Comparison of ENCODE assay signal across 14 mouse cellular contexts in genomic region chr7:141218557-141219133, GRCm38 (mm10). TPM values are rescaled to one million over a fixed set of nuclear protein-coding genes. Genes with fewer than 3 reads are reported as not detected.
DNase-seq lines count a peak whose midpoint lies in the region; ATAC-seq lines count a peak whose summit lies in the region.
"Had no signal": no experiment of that assay in that cellular context is flagged by ENCODE, and none has a peak within 500 bp of the region (broad histone marks: within the 10 kb centered on the region; RNA-seq: fewer than 3 reads in every experiment).

No protein-coding gene starts in this region.

- H3K4me1 ChIP-seq in heart, embryonic 15.5 days (replicated peaks): peaks cover 50% of the 10 kb centered on the region
- peaks cover 32% of the 10 kb centered on the region for H3K4me1 ChIP-seq in heart, embryonic 11.5 days (ENCODE audit: control insufficient read depth, insufficient read depth, low read length)
- peaks cover 48% of the 10 kb centered on the region for H3K4me1 ChIP-seq in lung, embryonic 15.5 days
- H3K4me1 ChIP-seq in stomach, embryonic 15.5 days: peaks cover 69% of the 10 kb centered on the region

- no peak for DNase-seq in lung, postnatal 25 days (ENCODE audit: low spot score)
- DNase-seq in fat pad, adult 2 months (ENCODE audit: extremely low read depth, low read depth, low spot score): peak; percentile 78
- DNase-seq in frontal cortex, postnatal 10 days (ENCODE audit: low spot score in 2 of 2): no peak
- DNase-seq in ovary, adult 18-20 months (ENCODE audit: low spot score): no peak
- DNase-seq: adrenal gland, postnatal 25 days; lung, postnatal 14 days; right cerebral cortex, adult 18-20 months had no signal

- H3K9ac ChIP-seq in heart, embryonic 15.5 days: 0 out of 2 replicates have a peak overlapping the region, but pooled peaks have one; percentile 4
- no peak overlapping the region for H3K9ac ChIP-seq in heart, embryonic 11.5 days (ENCODE audit: low read depth, low read length)
- no peak overlapping the region for H3K9ac ChIP-seq in lung, embryonic 15.5 days
- no peak overlapping the region for H3K9ac ChIP-seq in stomach, embryonic 15.5 days
- H3K9ac ChIP-seq: neural tube, embryonic 15.5 days had no signal

- WGBS in heart, embryonic 15.5 days: 85% methylated on average over 5 of the region's 5 CpGs
- WGBS in heart, embryonic 11.5 days (ENCODE audit: insufficient replicate concordance): 86% methylated on average over 5 of the region's 5 CpGs
- 81% methylated on average over 5 of the region's 5 CpGs for WGBS in lung, embryonic 15.5 days
- WGBS in stomach, embryonic 15.5 days: 80% methylated on average over 5 of the region's 5 CpGs

- no peak overlapping the region for H3K4me2 ChIP-seq in heart, embryonic 15.5 days
- no peak overlapping the region for H3K4me2 ChIP-seq in heart, embryonic 11.5 days
- H3K4me2 ChIP-seq in lung, embryonic 15.5 days: 0 out of 2 replicates have a peak overlapping the region, but pooled peaks have one; percentile 97
- peak overlapping the region; percentile 19; the same call in 1 of the 2 replicates for H3K4me2 ChIP-seq in stomach, embryonic 15.5 days
- H3K4me2 ChIP-seq: neural tube, embryonic 15.5 days had no signal

- no peaks in the 10 kb centered on the region for H3K27me3 ChIP-seq in heart, embryonic 15.5 days
- H3K27me3 ChIP-seq in heart, embryonic 11.5 days (ENCODE audit: control insufficient read depth, insufficient read depth, low read length): no peaks in the 10 kb centered on the region
- H3K27me3 ChIP-seq in lung, embryonic 15.5 days: no peaks in the 10 kb centered on the region
- H3K27me3 ChIP-seq in stomach, embryonic 15.5 days (replicated peaks): no peaks in the 10 kb centered on the region
- H3K27me3 ChIP-seq: neural tube, embryonic 15.5 days had no signal

- no peak overlapping the region for H3K27ac ChIP-seq in heart, embryonic 15.5 days
- H3K27ac ChIP-seq in heart, embryonic 11.5 days (ENCODE audit: low read depth, low read length): no peak overlapping the region
- no peak overlapping the region for H3K27ac ChIP-seq in lung, embryonic 15.5 days
- peak overlapping the region; percentile 54 for H3K27ac ChIP-seq in stomach, embryonic 15.5 days
- H3K27ac ChIP-seq: hindbrain, postnatal 0 days; neural tube, embryonic 15.5 days had no signal

- H3K9me3 ChIP-seq in heart, embryonic 15.5 days (replicated peaks): no peaks in the 10 kb centered on the region
- H3K9me3 ChIP-seq in heart, embryonic 11.5 days (replicated peaks; ENCODE audit: control insufficient read depth, low read length): no peaks in the 10 kb centered on the region
- no peaks in the 10 kb centered on the region for H3K9me3 ChIP-seq in lung, embryonic 15.5 days
- no peaks in the 10 kb centered on the region for H3K9me3 ChIP-seq in stomach, embryonic 15.5 days
- H3K9me3 ChIP-seq: neural tube, embryonic 15.5 days had no signal

- ATAC-seq in heart, embryonic 15.5 days (replicated peaks; ENCODE audit: insufficient number of reproducible peaks, insufficient read depth, low FRiP score, low read depth): no peak
- ATAC-seq in heart, embryonic 11.5 days (replicated peaks; ENCODE audit: insufficient number of reproducible peaks, low FRiP score, low TSS enrichment): no peak
- no peak for ATAC-seq in lung, embryonic 15.5 days (ENCODE audit: borderline replicate concordance, extremely low read depth, low FRiP score, low TSS enrichment)
- no peak for ATAC-seq in stomach, embryonic 15.5 days (ENCODE audit: insufficient read depth, low FRiP score, low read depth)
- ATAC-seq: hindbrain, postnatal 0 days had no signal

- H3K4me3 ChIP-seq in heart, embryonic 15.5 days: no peak overlapping the region
- no peak overlapping the region for H3K4me3 ChIP-seq in heart, embryonic 11.5 days (ENCODE audit: low read depth, low read length)
- H3K4me3 ChIP-seq in lung, embryonic 15.5 days: no peak overlapping the region
- no peak overlapping the region for H3K4me3 ChIP-seq in stomach, embryonic 15.5 days (replicated peaks)
- H3K4me3 ChIP-seq: erythroblast, embryonic 14.5 days; neural tube, embryonic 15.5 days had no signal

- H3K36me3 ChIP-seq in heart, embryonic 15.5 days: no peaks in the 10 kb centered on the region
- no peaks in the 10 kb centered on the region for H3K36me3 ChIP-seq in heart, embryonic 11.5 days (ENCODE audit: control insufficient read depth, insufficient read depth, low read length)
- no peaks in the 10 kb centered on the region for H3K36me3 ChIP-seq in lung, embryonic 15.5 days
- no peaks in the 10 kb centered on the region for H3K36me3 ChIP-seq in stomach, embryonic 15.5 days

RNA-seq across cellular contexts. Expression of gene Rassf7, which starts 3.0 kb away (rescaled TPM):
- polyA plus RNA-seq in heart, embryonic 15.5 days (2015; fragmentation: Nextera tagmentation; extraction: Ambion mirVana): 11.4 and 18.4 TPM in 2 replicates
- 14.3 and 17.5 TPM in 2 replicates for polyA plus RNA-seq in heart, embryonic 11.5 days (2014; fragmentation: Nextera tagmentation; extraction: Ambion mirVana)
- polyA plus RNA-seq in lung, embryonic 15.5 days (2015; fragmentation: Nextera tagmentation; extraction: Ambion mirVana): 59.7 and 62.6 TPM in 2 replicates
- 67.7 and 73.3 TPM in 2 replicates for polyA plus RNA-seq in stomach, embryonic 15.5 days (2015; fragmentation: Nextera tagmentation; extraction: Ambion mirVana)

RNA-seq across cellular contexts. Expression of gene Lmntd2, which starts 4.8 kb away (rescaled TPM):
- 0.23 and 0.58 TPM in 2 replicates for polyA plus RNA-seq in heart, embryonic 15.5 days (2015; fragmentation: Nextera tagmentation; extraction: Ambion mirVana)
- polyA plus RNA-seq in heart, embryonic 11.5 days (2014; fragmentation: Nextera tagmentation; extraction: Ambion mirVana): 0.46 and 0.99 TPM in 2 replicates
- polyA plus RNA-seq in lung, embryonic 15.5 days (2015; fragmentation: Nextera tagmentation; extraction: Ambion mirVana): 1.1 and 1.3 TPM in 2 replicates
- 2.8 and 2.9 TPM in 2 replicates for polyA plus RNA-seq in stomach, embryonic 15.5 days (2015; fragmentation: Nextera tagmentation; extraction: Ambion mirVana)

RNA-seq across cellular contexts. Expression of gene Phrf1, which starts 9.9 kb away (rescaled TPM):
- polyA plus RNA-seq in heart, embryonic 15.5 days (2015; fragmentation: Nextera tagmentation; extraction: Ambion mirVana): 36.7 and 44.9 TPM in 2 replicates
- polyA plus RNA-seq in heart, embryonic 11.5 days (2014; fragmentation: Nextera tagmentation; extraction: Ambion mirVana): 50.2 and 51.1 TPM in 2 replicates
- polyA plus RNA-seq in lung, embryonic 15.5 days (2015; fragmentation: Nextera tagmentation; extraction: Ambion mirVana): 71.8 and 71.9 TPM in 2 replicates
- polyA plus RNA-seq in stomach, embryonic 15.5 days (2015; fragmentation: Nextera tagmentation; extraction: Ambion mirVana): 58.8 and 63.4 TPM in 2 replicates

RNA-seq across cellular contexts. Expression of gene Lrrc56, which starts 24.7 kb away (rescaled TPM):
- 2.7 and 4.0 TPM in 2 replicates for polyA plus RNA-seq in heart, embryonic 15.5 days (2015; fragmentation: Nextera tagmentation; extraction: Ambion mirVana)
- 1.6 TPM in 2 replicates for polyA plus RNA-seq in heart, embryonic 11.5 days (2014; fragmentation: Nextera tagmentation; extraction: Ambion mirVana)
- polyA plus RNA-seq in lung, embryonic 15.5 days (2015; fragmentation: Nextera tagmentation; extraction: Ambion mirVana): 5.8 and 6.9 TPM in 2 replicates
- 5.4 and 7.2 TPM in 2 replicates for polyA plus RNA-seq in stomach, embryonic 15.5 days (2015; fragmentation: Nextera tagmentation; extraction: Ambion mirVana)

RNA-seq across cellular contexts. Expression of gene Hras, which starts 24.8 kb away (rescaled TPM):
- polyA plus RNA-seq in heart, embryonic 15.5 days (2015; fragmentation: Nextera tagmentation; extraction: Ambion mirVana): 74.4 and 92.5 TPM in 2 replicates
- polyA plus RNA-seq in heart, embryonic 11.5 days (2014; fragmentation: Nextera tagmentation; extraction: Ambion mirVana): 73.1 and 80.9 TPM in 2 replicates
- 99.9 and 102 TPM in 2 replicates for polyA plus RNA-seq in lung, embryonic 15.5 days (2015; fragmentation: Nextera tagmentation; extraction: Ambion mirVana)
- polyA plus RNA-seq in stomach, embryonic 15.5 days (2015; fragmentation: Nextera tagmentation; extraction: Ambion mirVana): 113 and 123 TPM in 2 replicates

Comparison
In these comparisons a context has a peak if more than half of its experiments do, and no peak if none do; other contexts are left out.
1. H3K4me2 ChIP-seq: peak in lung, embryonic 15.5 days (single experiment) and stomach, embryonic 15.5 days (single experiment); none in heart, embryonic 15.5 days (single experiment) and heart, embryonic 11.5 days (single experiment).